Mouse (Mus musculus) spleen, adult 2 months (tissue): ENCODE measurements around the gene Trim56. TPM values are rescaled to one million over a fixed set of nuclear protein-coding genes. Genes with fewer than 3 reads are reported as not detected.
A peak's percentile ranks its signal among the peaks of the same experiment; 100 is the strongest.

Experiments
- DNase-seq, 2 experiments: peaks; one replicate each; pipeline versions ENCODE4 v3.0.0 to v3.0.0-alpha.2; 2012 to 2021; ENCODE audit warnings: low spot score in 2 of 2, low read depth in 1 of 2
- H3K27ac ChIP-seq: fragments of 200-500 bp; 2 replicates; pipeline ENCODE4 v1.5.1; 2012; ENCODE audit warnings: low read length, inconsistent platforms; ENCODE audit not compliant: insufficient read depth
- H3K27me3 ChIP-seq: fragments of 200-500 bp; 2 replicates; pipeline ENCODE4 v1.6.1; 2012; ENCODE audit warnings: mild to moderate bottlenecking, moderate library complexity, low read length, inconsistent platforms; ENCODE audit not compliant: control insufficient read depth, insufficient read depth
- H3K36me3 ChIP-seq: fragments of 200-500 bp; 2 replicates; pipeline ENCODE4 v1.6.1; 2012; ENCODE audit warnings: mild to moderate bottlenecking, low read length, inconsistent platforms; ENCODE audit not compliant: control insufficient read depth, insufficient read depth
- H3K4me1 ChIP-seq: fragments of 200-500 bp; 2 replicates; pipeline ENCODE4 v1.6.1; 2011; ENCODE audit warnings: inconsistent platforms; ENCODE audit not compliant: control insufficient read depth, insufficient read depth, insufficient read length
- H3K4me3 ChIP-seq: fragments of 200-500 bp; 2 replicates; pipeline ENCODE4 v1.5.1; 2011; ENCODE audit warnings: mild to moderate bottlenecking, inconsistent platforms; ENCODE audit not compliant: insufficient read depth, insufficient read length; ENCODE audit errors: extremely low read depth
- CTCF ChIP-seq: fragments of 200-500 bp; IDR thresholded peaks from 2 replicates; pipeline ENCODE4 v1.5.1; 2011; ENCODE audit warnings: mild to moderate bottlenecking, inconsistent platforms; ENCODE audit not compliant: insufficient read depth, insufficient read length, insufficient replicate concordance; ENCODE audit errors: extremely low read depth
- POLR2A ChIP-seq: fragments of 200-500 bp; IDR thresholded peaks from 2 replicates; pipeline ENCODE4 v1.6.1; 2011; ENCODE audit warnings: low read depth, low read length, inconsistent platforms
- WGBS: fragments of 180-500 bp; shearing (Covaris S2); methylation state at CpG from one replicate; pipeline ENCODE4 v1.1.7; 2018; 5-methylcytosine and 5-hydroxymethylcytosine counted together
- polyA plus RNA-seq: library from polyadenylated mRNA; depleted of rRNA; stranded (reverse); fragments of >200 nt; gene quantifications from 2 replicates; pipeline ENCODE4 v1.2.3, GENCODE M21; 2012; rRNA removed

The Trim56 gene
- polyA plus RNA-seq, 1 experiment: 26.6 TPM

DNA sequence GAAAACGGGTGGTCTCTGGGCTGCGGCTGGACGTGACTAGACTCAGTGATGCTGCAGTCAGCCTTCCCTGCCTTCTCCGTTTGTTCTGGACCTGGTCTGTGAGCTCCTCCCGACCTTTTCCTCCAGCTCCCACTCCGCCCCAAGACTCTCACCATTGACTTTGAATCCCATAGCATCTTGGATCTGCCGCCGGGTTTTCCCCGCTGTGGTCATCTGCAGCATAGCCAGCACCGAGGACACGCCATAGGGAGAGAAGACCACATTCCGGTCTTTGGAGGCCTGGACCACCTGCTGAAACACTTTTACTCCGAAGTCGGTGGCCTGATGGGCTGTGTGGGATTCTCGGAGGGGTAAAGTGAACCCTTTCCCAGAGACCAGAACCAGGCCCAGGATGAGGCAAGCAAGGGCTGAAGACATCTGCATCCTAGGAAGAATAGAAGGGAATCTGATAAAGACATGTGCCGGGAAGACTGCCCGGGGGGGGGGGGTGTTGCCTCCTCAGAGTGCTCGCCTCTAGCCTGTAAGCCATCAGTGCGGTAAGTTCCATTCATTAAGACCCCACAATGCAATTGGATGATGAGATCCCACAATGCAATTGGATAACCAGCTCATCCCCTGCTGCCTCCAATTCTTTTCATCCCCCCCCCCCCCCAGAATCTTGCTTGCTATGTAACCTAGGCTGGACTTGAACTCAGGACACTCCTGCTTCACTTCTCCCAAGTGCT, 45.0 kb downstream of the Trim56 start:
- no peaks in the 10 kb centered on the region for H3K27me3 ChIP-seq
- H3K4me1 ChIP-seq: peaks cover 1% of the 10 kb centered on the region; the same call in 1 of the 2 replicates
- no peak overlapping the region for H3K27ac ChIP-seq
- H3K36me3 ChIP-seq: no peaks in the 10 kb centered on the region
- H3K4me3 ChIP-seq: no peak overlapping the region
- WGBS: 88% methylated on average over 19 of the region's 19 CpGs
- TF ChIP-seq CTCF (no peak), POLR2A (no peak)
- no peak for DNase-seq

DNA sequence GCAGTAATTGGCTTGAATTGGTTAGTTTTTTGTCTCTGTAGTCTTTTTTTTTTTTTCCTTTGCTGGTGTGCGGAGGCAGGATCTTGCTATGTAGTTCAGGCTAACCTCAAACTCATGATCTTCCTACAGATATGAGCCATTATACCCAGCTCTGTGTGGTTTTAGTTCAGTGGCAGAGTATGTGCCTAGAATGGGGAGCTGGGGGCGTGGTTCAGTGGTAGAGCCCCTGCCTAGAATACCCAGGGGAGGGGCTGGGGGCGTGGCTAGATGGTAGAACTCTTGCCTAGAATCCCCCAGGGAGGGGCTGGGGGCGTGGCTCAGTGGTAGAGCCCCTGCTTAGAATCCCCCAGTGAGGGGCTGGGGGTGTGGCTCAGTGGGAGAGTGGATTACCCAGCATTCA, 47.3 kb downstream of the Trim56 start:
- Histone ChIP-seq H3K27ac (no peak overlapping the region), H3K27me3 (no peaks in the 10 kb centered on the region), H3K4me1 (no peaks in the 10 kb centered on the region; the same call in 1 of the 2 replicates), H3K4me3 (no peak overlapping the region), H3K36me3 (no peaks in the 10 kb centered on the region)
- 60% methylated on average over 4 of the region's 4 CpGs for WGBS
- no peak for DNase-seq
- no peak for TF ChIP-seq POLR2A
- TF ChIP-seq CTCF: no peak

DNA sequence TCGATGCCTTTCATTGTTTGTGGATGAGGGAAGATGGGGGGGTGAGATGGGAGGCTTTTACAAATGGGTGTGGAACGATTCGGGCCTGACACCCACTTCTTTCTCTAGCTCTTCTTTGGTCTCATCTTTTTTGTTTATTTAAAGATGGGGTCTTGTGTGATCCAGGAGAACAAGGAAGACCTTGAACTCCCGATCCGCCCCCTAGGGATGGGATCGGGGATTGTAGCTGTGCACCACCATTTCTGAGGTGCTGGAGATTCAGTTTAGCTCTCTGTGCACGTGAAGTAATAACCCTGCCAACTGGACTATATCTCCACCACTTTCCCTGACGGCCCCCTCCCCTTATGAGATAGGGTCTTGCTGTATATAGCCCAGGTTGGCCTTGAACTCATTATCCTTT, 50.1 kb downstream of the Trim56 start:
- no peaks in the 10 kb centered on the region for H3K36me3 ChIP-seq
- 77% methylated on average over 8 of the region's 8 CpGs for WGBS
- DNase-seq: no peak
- no peaks in the 10 kb centered on the region for H3K27me3 ChIP-seq
- H3K4me1 ChIP-seq: no peaks in the 10 kb centered on the region
- no peak overlapping the region for H3K4me3 ChIP-seq
- no peak for TF ChIP-seq CTCF
- no peak for TF ChIP-seq POLR2A
- no peak overlapping the region for H3K27ac ChIP-seq

DNA sequence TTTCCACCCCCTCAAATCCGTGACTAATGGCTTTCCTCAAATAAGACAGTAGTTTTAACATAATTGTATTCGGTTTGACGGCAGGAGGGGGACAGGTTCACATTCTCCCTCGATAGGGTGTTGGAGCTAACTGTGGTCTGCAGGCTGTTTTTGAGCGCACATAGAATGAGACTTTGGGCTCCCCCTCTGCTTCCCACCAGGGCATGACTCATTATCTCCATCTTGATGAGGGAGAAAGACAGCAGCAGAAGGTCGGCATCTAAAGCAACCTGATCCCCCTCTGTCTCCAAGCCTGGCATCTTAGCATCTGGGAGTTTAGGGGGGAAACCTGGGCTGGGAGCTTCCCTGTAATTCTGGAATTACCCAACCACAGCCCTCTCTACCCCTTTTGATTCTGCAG, 50.6 kb downstream of the Trim56 start:
- no peak for DNase-seq
- H3K4me3 ChIP-seq: no peak overlapping the region
- no peaks in the 10 kb centered on the region for H3K27me3 ChIP-seq
- H3K4me1 ChIP-seq: no peaks in the 10 kb centered on the region
- no peaks in the 10 kb centered on the region for H3K36me3 ChIP-seq
- TF ChIP-seq POLR2A: no peak
- no peak for TF ChIP-seq CTCF
- H3K27ac ChIP-seq: no peak overlapping the region
- 75% methylated on average over 6 of the region's 6 CpGs for WGBS

DNA sequence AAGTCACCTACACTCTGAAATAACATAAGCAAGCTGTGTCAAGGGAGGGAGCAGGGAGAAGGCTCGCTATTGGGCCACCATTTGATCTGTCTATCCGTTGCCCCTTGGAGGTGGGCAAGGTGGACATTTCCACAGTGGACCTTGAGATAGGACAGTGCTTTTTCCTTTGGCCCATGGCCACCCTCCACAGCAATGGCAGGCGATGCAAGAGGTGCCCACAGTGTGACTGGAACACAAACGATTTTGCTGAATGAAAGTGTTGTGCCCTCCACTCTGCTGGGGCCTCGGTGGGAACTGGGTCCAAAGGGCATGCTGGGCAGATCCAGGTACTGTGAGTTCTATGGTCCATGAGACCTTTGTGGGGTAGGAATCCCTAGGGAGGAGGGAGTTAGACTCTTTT, 53.4 kb downstream of the Trim56 start:
- Histone ChIP-seq H3K4me3 (no peak overlapping the region), H3K27ac (no peak overlapping the region), H3K27me3 (no peaks in the 10 kb centered on the region), H3K4me1 (no peaks in the 10 kb centered on the region), H3K36me3 (no peaks in the 10 kb centered on the region)
- 83% methylated on average over 5 of the region's 5 CpGs for WGBS
- no peak for DNase-seq
- no peak for TF ChIP-seq POLR2A
- no peak for TF ChIP-seq CTCF

DNA sequence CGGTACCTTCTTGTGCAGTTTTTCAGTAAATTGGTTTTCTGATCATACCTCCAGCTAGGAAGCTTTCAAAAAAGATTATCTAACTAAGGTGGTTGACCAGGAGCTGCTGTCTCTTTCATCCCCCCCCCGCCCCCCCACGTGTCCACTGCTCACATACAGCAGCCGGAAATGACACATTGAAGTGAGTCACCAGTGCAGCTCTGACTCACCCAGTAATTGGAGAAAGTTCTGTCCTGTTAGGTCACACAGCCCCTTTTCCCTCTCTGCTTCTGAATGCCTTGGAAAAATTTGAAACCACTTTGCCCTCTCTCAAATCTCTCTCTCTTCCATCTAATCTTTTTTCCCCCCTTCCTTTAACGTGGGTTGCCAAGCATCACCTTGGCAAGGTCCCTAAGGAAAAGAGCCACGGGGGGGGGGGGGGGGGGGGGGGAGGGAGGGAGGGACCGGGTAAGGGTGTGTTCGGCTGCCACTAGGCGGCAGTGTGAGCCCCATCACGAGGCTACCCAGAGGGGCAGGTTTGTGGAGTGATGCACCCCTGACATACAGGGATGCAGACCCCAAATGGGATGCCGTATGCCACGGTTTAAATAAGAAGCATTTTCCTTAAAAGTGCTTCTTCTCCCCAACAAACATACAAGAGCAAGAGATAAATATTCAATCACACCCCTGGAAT, 54.1 kb downstream of the Trim56 start:
- Histone ChIP-seq H3K36me3 (no peaks in the 10 kb centered on the region), H3K27ac (no peak overlapping the region), H3K4me1 (no peaks in the 10 kb centered on the region), H3K4me3 (no peak overlapping the region), H3K27me3 (no peaks in the 10 kb centered on the region)
- TF ChIP-seq CTCF: peak; percentile 33; the same call in 1 of the 2 replicates
- TF ChIP-seq POLR2A: no peak
- WGBS: 17% methylated on average over 12 of the region's 12 CpGs
- DNase-seq: peak in 1 of 2 experiments; percentile 36

Other genes starting within 250 kb of the Trim56 start
- 0.87 and 0.98 TPM in 2 replicates for gene Col26a1, start 233.0 kb downstream of the Trim56 start, polyA plus RNA-seq
- 6.3 and 8.3 TPM in 2 replicates for gene Ift22, start 208.1 kb downstream of the Trim56 start, polyA plus RNA-seq
- 130 and 172 TPM in 2 replicates for gene Fis1, start 162.9 kb downstream of the Trim56 start, polyA plus RNA-seq
- gene Cldn15, start 149.6 kb downstream of the Trim56 start, polyA plus RNA-seq: 2.6 and 3.4 TPM in 2 replicates
- 37.2 and 41.6 TPM in 2 replicates for gene Plod3, start 129.2 kb downstream of the Trim56 start, polyA plus RNA-seq
- gene Znhit1, start 128.2 kb downstream of the Trim56 start, polyA plus RNA-seq: 32.4 and 41.5 TPM in 2 replicates
- gene Vgf, start 89.8 kb downstream of the Trim56 start, polyA plus RNA-seq: not detected in 2 replicates
- 15.0 and 16.2 TPM in 2 replicates for gene Ap1s1, start 70.1 kb downstream of the Trim56 start, polyA plus RNA-seq
- 1.6 and 2.1 TPM in 2 replicates for gene Serpine1, start 43.9 kb downstream of the Trim56 start, polyA plus RNA-seq
- 0.07 TPM in 1 of 2 replicates, not detected in the other for gene Muc3, start 33.1 kb upstream of the Trim56 start, polyA plus RNA-seq
- 2.6 and 4.0 TPM in 2 replicates for gene Muc3a, start 96.2 kb upstream of the Trim56 start, polyA plus RNA-seq
- gene Ache, start 171.3 kb upstream of the Trim56 start, polyA plus RNA-seq: 23.1 and 24.1 TPM in 2 replicates
- gene Ufsp1, start 178.4 kb upstream of the Trim56 start, polyA plus RNA-seq: 10.3 and 11.1 TPM in 2 replicates
- gene Srrt, start 191.5 kb upstream of the Trim56 start, polyA plus RNA-seq: 172 and 175 TPM in 2 replicates
- gene Trip6, start 198.2 kb upstream of the Trim56 start, polyA plus RNA-seq: 19.8 and 20.6 TPM in 2 replicates
- 25.8 and 29.7 TPM in 2 replicates for gene Slc12a9, start 217.4 kb upstream of the Trim56 start, polyA plus RNA-seq
- gene Ephb4, start 233.9 kb upstream of the Trim56 start, polyA plus RNA-seq: 13.5 and 14.8 TPM in 2 replicates